Mouse (Mus musculus): ENCODE data around the gene Bard1. TPM values are rescaled to one million over a fixed set of nuclear protein-coding genes. Genes with fewer than 3 reads are reported as not detected.

Gene Bard1
- 4.3 and 6.2 TPM in 2 replicates for polyA plus RNA-seq (2011; ENCODE audit: insufficient read length, low read depth, missing spikeins)

DNA sequence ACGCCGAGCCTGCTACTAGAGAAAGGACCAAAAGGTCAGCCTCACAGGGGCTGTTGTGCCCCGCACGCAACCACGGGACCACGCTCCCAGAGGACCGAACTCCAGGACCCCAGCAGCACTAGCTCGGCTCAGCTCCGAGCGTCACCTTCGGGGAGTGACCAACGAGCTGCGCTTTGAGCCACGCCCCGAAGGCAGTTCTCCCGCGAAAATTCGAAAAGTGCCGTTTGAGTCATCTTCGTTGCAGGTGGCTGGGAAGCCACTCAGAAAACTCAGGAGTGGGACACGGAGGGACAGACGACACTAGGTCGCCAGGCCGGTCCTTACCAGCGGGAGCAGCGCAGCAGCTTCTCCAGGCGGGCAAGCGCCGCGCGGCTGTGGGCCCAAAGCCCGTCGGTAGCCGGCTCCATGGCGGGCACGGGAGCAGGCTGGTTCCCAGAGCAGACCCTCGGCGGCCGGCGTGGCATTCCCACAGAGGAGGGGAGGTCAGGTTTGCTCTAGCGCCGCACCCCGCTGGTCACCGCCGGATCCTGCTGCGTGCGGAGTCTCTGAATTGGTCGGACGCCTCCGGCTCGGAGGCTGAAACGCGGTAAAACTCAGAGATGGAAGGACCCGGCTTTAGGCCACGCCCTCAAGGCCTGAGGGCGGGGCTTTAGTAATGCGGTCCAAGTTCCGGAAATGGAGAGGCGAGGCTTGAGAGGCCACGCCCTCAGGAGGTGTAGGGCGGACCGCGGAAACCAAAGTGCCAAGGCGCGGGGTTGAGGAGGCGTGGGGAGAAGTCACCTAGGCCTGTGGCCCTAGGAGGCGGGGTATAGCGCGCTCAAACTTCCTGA, at the start of gene Bard1:
Gene Bard1, minus strand, starts transcription at position 803 of the 830 bp plus-strand sequence.
- 0 out of 2 replicates have a peak within 1 kb of the TSS, but pooled peaks have one; percentile 4 for H3K27ac ChIP-seq (ENCODE audit: insufficient read depth, low read length)
- H3K4me3 ChIP-seq (ENCODE audit: insufficient read depth, low read length): peak within 1 kb of the TSS; percentile 95
- TF ChIP-seq CTCF (IDR thresholded peaks at IDR 0.05; ENCODE audit: borderline replicate concordance, insufficient read depth, low read length) (no peak), POLR2A (IDR thresholded peaks at IDR 0.05; ENCODE audit: low read depth, low read length) (peak; percentile 87)
- peaks cover 5% of the 10 kb centered on the region; the same call in 1 of the 2 replicates for H3K4me1 ChIP-seq (ENCODE audit: control insufficient read depth, insufficient read depth, low read length)

DNA sequence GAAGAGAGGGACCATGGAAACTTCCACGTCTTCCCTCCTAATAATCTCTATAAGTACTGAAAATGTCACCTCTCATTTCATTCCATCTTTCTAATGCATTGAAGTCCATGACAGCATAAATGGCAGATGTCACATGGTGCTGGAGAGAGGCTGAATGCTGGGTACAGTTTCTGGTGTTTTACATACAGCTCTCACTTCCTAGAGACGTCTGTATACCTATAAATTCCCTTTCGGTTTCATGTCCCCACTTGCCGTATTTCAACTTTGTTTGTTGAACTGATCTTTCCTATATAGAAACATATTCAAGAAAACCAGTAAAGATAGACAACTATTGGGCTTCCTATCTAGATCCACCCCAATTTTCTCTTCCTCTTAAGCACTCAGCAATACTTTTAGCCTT, 24.2 kb upstream of the Bard1 start:
- TF ChIP-seq CTCF (IDR thresholded peaks at IDR 0.05; ENCODE audit: borderline replicate concordance, insufficient read depth, low read length) (no peak), POLR2A (IDR thresholded peaks at IDR 0.05; ENCODE audit: low read depth, low read length) (no peak)
- no peak overlapping the region for H3K4me3 ChIP-seq (ENCODE audit: insufficient read depth, low read length)
- no peak overlapping the region for H3K27ac ChIP-seq (ENCODE audit: insufficient read depth, low read length)
- no peaks in the 10 kb centered on the region for H3K4me1 ChIP-seq (ENCODE audit: control insufficient read depth, insufficient read depth, low read length)

DNA sequence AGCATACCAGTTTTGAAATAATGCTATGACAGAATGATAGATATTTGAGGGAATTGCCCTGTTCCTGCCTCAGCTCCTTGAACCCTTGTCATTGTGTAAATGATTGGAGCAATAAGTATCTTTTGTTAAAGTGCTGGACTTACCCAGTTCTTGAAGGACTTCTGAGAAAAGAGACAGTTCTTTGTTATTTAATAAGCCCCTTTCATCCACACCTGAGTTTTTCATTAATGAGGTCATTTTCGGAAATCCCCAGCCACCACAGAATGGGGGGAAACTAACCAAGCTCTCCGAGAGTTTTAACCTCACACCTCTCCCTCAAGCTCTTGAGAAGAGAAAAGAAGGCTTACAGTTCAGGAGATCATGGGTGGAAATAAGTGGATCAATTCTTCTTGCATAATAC, 15.6 kb upstream of the Bard1 start:
- no peak overlapping the region for H3K4me3 ChIP-seq (ENCODE audit: insufficient read depth, low read length)
- no peaks in the 10 kb centered on the region for H3K4me1 ChIP-seq (ENCODE audit: control insufficient read depth, insufficient read depth, low read length)
- H3K27ac ChIP-seq (ENCODE audit: insufficient read depth, low read length): no peak overlapping the region
- TF ChIP-seq POLR2A (IDR thresholded peaks at IDR 0.05; ENCODE audit: low read depth, low read length) (no peak), CTCF (IDR thresholded peaks at IDR 0.05; ENCODE audit: borderline replicate concordance, insufficient read depth, low read length) (no peak)

DNA sequence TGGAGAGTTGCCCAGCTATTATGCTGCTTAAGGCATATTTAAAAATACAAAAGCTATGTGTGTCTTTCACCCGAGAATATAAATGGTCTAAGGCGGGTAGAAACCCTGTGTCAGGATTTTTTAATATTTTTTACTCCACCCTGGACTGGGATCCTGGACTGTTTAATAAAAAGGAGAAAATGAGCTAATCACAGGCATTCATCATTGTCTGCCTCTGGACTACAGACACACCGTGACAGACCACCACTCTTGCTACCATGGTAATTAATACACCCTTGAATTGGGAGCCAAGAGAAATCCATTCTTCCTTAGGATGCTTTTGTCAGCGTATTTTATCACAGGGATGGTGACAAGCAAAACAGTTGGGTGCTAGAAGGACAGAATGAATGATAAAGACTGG, 14.3 kb upstream of the Bard1 start:
- Histone ChIP-seq H3K27ac (ENCODE audit: insufficient read depth, low read length) (no peak overlapping the region), H3K4me3 (ENCODE audit: insufficient read depth, low read length) (no peak overlapping the region), H3K4me1 (ENCODE audit: control insufficient read depth, insufficient read depth, low read length) (no peaks in the 10 kb centered on the region)
- TF ChIP-seq CTCF (IDR thresholded peaks at IDR 0.05; ENCODE audit: borderline replicate concordance, insufficient read depth, low read length): no peak
- TF ChIP-seq POLR2A (IDR thresholded peaks at IDR 0.05; ENCODE audit: low read depth, low read length): no peak

DNA sequence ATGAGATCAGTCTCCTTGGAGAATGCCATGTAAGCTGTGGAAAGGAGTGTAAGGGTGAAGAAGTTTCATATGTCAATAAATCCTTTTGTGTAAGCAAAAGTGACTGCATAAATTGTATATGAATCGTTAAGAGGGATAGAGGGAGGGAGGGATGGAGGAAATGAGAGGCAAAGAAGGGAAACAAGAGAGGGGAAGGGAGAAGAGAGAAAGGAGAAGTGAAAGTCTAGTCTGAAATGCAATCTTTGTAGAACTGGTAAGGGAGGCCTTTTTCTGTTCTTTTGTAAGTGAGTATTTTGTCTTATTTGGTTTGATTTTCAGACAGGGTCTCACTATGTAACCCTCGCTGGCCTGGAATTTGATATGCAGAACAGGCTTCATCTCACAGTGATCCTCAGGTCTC, 12.8 kb upstream of the Bard1 start:
- no peak overlapping the region for H3K4me3 ChIP-seq (ENCODE audit: insufficient read depth, low read length)
- no peaks in the 10 kb centered on the region for H3K4me1 ChIP-seq (ENCODE audit: control insufficient read depth, insufficient read depth, low read length)
- TF ChIP-seq CTCF (IDR thresholded peaks at IDR 0.05; ENCODE audit: borderline replicate concordance, insufficient read depth, low read length) (no peak), POLR2A (IDR thresholded peaks at IDR 0.05; ENCODE audit: low read depth, low read length) (no peak)
- no peak overlapping the region for H3K27ac ChIP-seq (ENCODE audit: insufficient read depth, low read length)

DNA sequence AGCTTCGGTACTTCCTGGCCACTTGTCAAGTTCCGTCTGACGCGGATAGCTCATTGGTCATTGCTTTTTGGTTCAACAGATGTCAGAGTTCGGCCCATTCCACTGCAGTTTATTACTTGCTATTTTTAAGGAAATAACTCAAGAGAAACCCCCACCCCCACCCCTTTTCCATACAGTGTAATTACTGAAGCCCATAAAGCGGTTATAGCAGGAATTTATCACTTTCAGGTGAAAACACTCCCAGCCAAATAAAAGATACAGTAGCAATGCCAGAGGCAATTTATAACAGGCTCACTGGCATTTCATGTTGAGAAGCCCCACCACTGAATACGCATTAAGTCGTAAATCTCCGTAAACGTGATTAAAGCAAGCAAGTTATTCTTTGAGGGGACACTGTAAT, 6.9 kb upstream of the Bard1 start:
- H3K27ac ChIP-seq (ENCODE audit: insufficient read depth, low read length): no peak overlapping the region
- H3K4me3 ChIP-seq (ENCODE audit: insufficient read depth, low read length): no peak overlapping the region
- no peaks in the 10 kb centered on the region for H3K4me1 ChIP-seq (ENCODE audit: control insufficient read depth, insufficient read depth, low read length)
- TF ChIP-seq CTCF (IDR thresholded peaks at IDR 0.05; ENCODE audit: borderline replicate concordance, insufficient read depth, low read length) (no peak), POLR2A (IDR thresholded peaks at IDR 0.05; ENCODE audit: low read depth, low read length) (no peak)

DNA sequence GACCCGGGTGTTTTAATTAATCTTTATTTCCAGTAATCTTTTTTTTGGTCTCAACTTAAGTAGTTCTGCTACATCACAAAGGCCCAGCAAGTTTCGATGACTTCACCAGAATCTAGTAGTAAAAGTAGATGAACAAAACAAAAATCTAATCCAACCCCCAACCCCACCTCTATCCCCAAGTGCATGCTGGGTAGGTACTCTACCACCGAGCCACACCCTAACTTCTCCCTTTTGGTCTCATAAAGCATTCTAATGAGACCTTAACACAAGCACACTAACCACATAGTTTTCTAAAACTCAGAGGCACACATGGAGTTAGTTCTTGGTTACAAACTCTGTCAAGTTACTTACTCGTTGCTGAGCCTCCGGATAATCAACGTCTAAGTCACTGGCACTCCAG, 3.2 kb upstream of the Bard1 start:
- peaks cover 2% of the 10 kb centered on the region; the same call in 1 of the 2 replicates for H3K4me1 ChIP-seq (ENCODE audit: control insufficient read depth, insufficient read depth, low read length)
- no peak overlapping the region for H3K4me3 ChIP-seq (ENCODE audit: insufficient read depth, low read length)
- no peak for TF ChIP-seq CTCF (IDR thresholded peaks at IDR 0.05; ENCODE audit: borderline replicate concordance, insufficient read depth, low read length)
- TF ChIP-seq POLR2A (IDR thresholded peaks at IDR 0.05; ENCODE audit: low read depth, low read length): no peak
- no peak overlapping the region for H3K27ac ChIP-seq (ENCODE audit: insufficient read depth, low read length)

DNA sequence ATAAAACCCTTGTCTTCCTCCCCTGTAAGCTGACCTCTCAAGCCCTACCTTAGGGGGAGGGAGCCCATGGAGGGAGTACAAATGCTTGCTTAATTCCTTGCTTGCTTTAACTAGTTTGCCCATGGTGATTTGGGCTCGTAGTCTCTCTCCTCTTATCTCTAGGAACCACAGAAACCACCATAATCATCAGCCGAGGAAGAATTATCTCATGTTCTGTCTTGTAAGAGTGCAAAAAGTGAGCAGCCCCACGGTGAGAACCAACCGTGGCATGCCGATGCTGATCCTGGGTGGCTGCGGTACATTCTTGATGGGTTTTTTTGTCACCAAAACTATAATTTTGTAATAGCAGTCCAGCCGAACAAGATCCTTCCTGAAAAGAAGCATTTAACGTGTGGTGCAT, 2.8 kb upstream of the Bard1 start:
- H3K4me1 ChIP-seq (ENCODE audit: control insufficient read depth, insufficient read depth, low read length): peaks cover 2% of the 10 kb centered on the region; the same call in 1 of the 2 replicates
- no peak overlapping the region for H3K4me3 ChIP-seq (ENCODE audit: insufficient read depth, low read length)
- no peak overlapping the region for H3K27ac ChIP-seq (ENCODE audit: insufficient read depth, low read length)
- TF ChIP-seq POLR2A (IDR thresholded peaks at IDR 0.05; ENCODE audit: low read depth, low read length): no peak
- no peak for TF ChIP-seq CTCF (IDR thresholded peaks at IDR 0.05; ENCODE audit: borderline replicate concordance, insufficient read depth, low read length)

DNA sequence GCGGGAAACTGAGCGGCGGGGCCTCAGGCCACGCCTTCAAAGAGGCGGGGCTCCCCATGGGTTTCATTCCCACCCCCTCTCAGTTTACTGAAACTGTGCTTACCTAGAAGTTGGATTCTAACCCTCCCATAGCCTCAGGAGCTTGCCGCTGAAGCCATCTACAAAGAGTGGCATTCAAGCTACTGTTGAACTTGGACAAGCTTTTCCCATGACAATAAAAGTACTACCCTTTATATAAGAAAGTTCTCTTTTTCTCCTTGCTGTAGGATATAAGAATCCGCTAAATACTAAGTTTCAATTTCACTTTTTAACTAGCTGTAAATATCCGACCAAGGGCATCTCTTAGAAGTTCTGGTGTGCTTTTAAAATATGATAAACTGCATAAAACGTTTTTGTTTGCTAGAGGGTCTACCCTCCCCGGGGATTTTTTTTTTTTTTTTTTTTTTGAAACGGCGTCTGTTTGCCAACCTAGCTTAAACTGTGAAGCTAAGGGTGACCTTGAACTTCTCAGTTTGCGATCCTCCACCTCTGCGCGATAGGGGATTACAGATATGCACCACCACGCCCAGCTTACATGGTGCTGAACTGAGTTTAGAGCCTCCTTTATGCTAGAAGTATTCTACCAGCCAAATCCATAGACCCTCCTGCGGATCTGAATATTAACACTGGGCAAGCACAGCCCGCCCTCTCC, 373 bp upstream of the Bard1 start:
- Histone ChIP-seq H3K4me3 (ENCODE audit: insufficient read depth, low read length) (peak overlapping the region; percentile 95), H3K4me1 (ENCODE audit: control insufficient read depth, insufficient read depth, low read length) (peaks cover 5% of the 10 kb centered on the region; the same call in 1 of the 2 replicates), H3K27ac (ENCODE audit: insufficient read depth, low read length) (no peak overlapping the region)
- TF ChIP-seq CTCF (IDR thresholded peaks at IDR 0.05; ENCODE audit: borderline replicate concordance, insufficient read depth, low read length) (no peak), POLR2A (IDR thresholded peaks at IDR 0.05; ENCODE audit: low read depth, low read length) (peak; percentile 61)
